Mouse (Mus musculus): ENCODE results near the gene Pex5. TPM values are rescaled to one million over a fixed set of nuclear protein-coding genes. Genes with fewer than 3 reads are reported as not detected.

Pex5 gene
- polyA plus RNA-seq, 1 experiment = 62.8 TPM

- WGBS = 64% methylated on average over 5 of the region's 5 CpGs
- no peaks in the 10 kb centered on the region for H3K36me3 ChIP-seq (ENCODE audit: control insufficient read depth, insufficient read depth, low read length)
- no peaks in the 10 kb centered on the region for H3K27me3 ChIP-seq (replicated peaks; ENCODE audit: control insufficient read depth, insufficient read depth, low read length)
- H3K27ac ChIP-seq (ENCODE audit: insufficient read depth, low read depth, low read length) = no peak overlapping the region
- H3K4me1 ChIP-seq (ENCODE audit: control insufficient read depth, insufficient read depth, low read length) = no peaks in the 10 kb centered on the region
- H3K4me3 ChIP-seq (ENCODE audit: insufficient read depth, low read depth, low read length) = no peak overlapping the region
- no peak for DNase-seq
- TF ChIP-seq POLR2A (IDR thresholded peaks at IDR 0.05; ENCODE audit: low read depth, low read length) (no peak), CTCF (conservative IDR thresholded peaks at IDR 0.05; ENCODE audit: insufficient read depth, insufficient read length, low read depth, low read length) (no peak)
Measured at GRCm38 (mm10) chr6:124364328-124364727, 50.5 kb downstream of the Pex5 start.

- Histone ChIP-seq H3K27ac (ENCODE audit: insufficient read depth, low read depth, low read length) (no peak overlapping the region), H3K4me1 (ENCODE audit: control insufficient read depth, insufficient read depth, low read length) (no peaks in the 10 kb centered on the region), H3K27me3 (replicated peaks; ENCODE audit: control insufficient read depth, insufficient read depth, low read length) (no peaks in the 10 kb centered on the region), H3K36me3 (ENCODE audit: control insufficient read depth, insufficient read depth, low read length) (no peaks in the 10 kb centered on the region), H3K4me3 (ENCODE audit: insufficient read depth, low read depth, low read length) (no peak overlapping the region)
- peak; percentile 12 for DNase-seq
- WGBS = 39% methylated on average over 6 of the region's 6 CpGs
- no peak for TF ChIP-seq POLR2A (IDR thresholded peaks at IDR 0.05; ENCODE audit: low read depth, low read length)
- no peak for TF ChIP-seq CTCF (conservative IDR thresholded peaks at IDR 0.05; ENCODE audit: insufficient read depth, insufficient read length, low read depth, low read length)
Measured at GRCm38 (mm10) chr6:124360549-124360948, 54.3 kb downstream of the Pex5 start.

- H3K27me3 ChIP-seq (replicated peaks; ENCODE audit: control insufficient read depth, insufficient read depth, low read length) = no peaks in the 10 kb centered on the region
- DNase-seq = no peak
- H3K36me3 ChIP-seq (ENCODE audit: control insufficient read depth, insufficient read depth, low read length) = no peaks in the 10 kb centered on the region
- H3K4me3 ChIP-seq (ENCODE audit: insufficient read depth, low read depth, low read length) = no peak overlapping the region
- no peak overlapping the region for H3K27ac ChIP-seq (ENCODE audit: insufficient read depth, low read depth, low read length)
- WGBS = 86% methylated on average over 6 of the region's 6 CpGs
- no peaks in the 10 kb centered on the region for H3K4me1 ChIP-seq (ENCODE audit: control insufficient read depth, insufficient read depth, low read length)
- TF ChIP-seq POLR2A (IDR thresholded peaks at IDR 0.05; ENCODE audit: low read depth, low read length) = no peak
- no peak for TF ChIP-seq CTCF (conservative IDR thresholded peaks at IDR 0.05; ENCODE audit: insufficient read depth, insufficient read length, low read depth, low read length)
Measured at GRCm38 (mm10) chr6:124358953-124359352, 55.9 kb downstream of the Pex5 start.

- no peak for DNase-seq
- no peak for TF ChIP-seq CTCF (conservative IDR thresholded peaks at IDR 0.05; ENCODE audit: insufficient read depth, insufficient read length, low read depth, low read length)
- 76% methylated on average over 2 of the region's 2 CpGs for whole genome bisulfite sequencing
Measured at GRCm38 (mm10) chr6:124353246-124353645, 61.6 kb downstream of the Pex5 start.

More at GRCm38 (mm10) chr6:124353246-124353645, 61.6 kb downstream of the Pex5 start:
- Histone ChIP-seq H3K4me1 (ENCODE audit: control insufficient read depth, insufficient read depth, low read length) (no peaks in the 10 kb centered on the region), H3K4me3 (ENCODE audit: insufficient read depth, low read depth, low read length) (no peak overlapping the region), H3K36me3 (ENCODE audit: control insufficient read depth, insufficient read depth, low read length) (no peaks in the 10 kb centered on the region), H3K27me3 (replicated peaks; ENCODE audit: control insufficient read depth, insufficient read depth, low read length) (no peaks in the 10 kb centered on the region), H3K27ac (ENCODE audit: insufficient read depth, low read depth, low read length) (no peak overlapping the region)

Other genes with a start within 250 kb of the Pex5 start
- not detected in 2 replicates for gene Vmn2r27, start 183.2 kb downstream of the Pex5 start, polyA plus RNA-seq (2012; rRNA removed)
- 0.26 and 0.39 TPM in 2 replicates for gene Cd163, start 110.4 kb downstream of the Pex5 start, polyA plus RNA-seq (2012; rRNA removed)
- gene Clstn3, start 49.7 kb upstream of the Pex5 start, polyA plus RNA-seq (2012; rRNA removed) = 12.6 and 15.5 TPM in 2 replicates
- gene C1rl, start 78.0 kb upstream of the Pex5 start, polyA plus RNA-seq (2012; rRNA removed) = 14.2 and 14.3 TPM in 2 replicates
- gene C1ra, start 97.3 kb upstream of the Pex5 start, polyA plus RNA-seq (2012; rRNA removed) = 24.8 and 26.5 TPM in 2 replicates
- gene C1s1, start 127.3 kb upstream of the Pex5 start, polyA plus RNA-seq (2012; rRNA removed) = 34.0 and 38.1 TPM in 2 replicates
- gene C1rb, start 155.2 kb upstream of the Pex5 start, polyA plus RNA-seq (2012; rRNA removed) = not detected in 2 replicates
- 0.18 and 0.20 TPM in 2 replicates for gene C1s2, start 221.0 kb upstream of the Pex5 start, polyA plus RNA-seq (2012; rRNA removed)
- 215 and 231 TPM in 2 replicates for gene Lpcat3, start 248.0 kb upstream of the Pex5 start, polyA plus RNA-seq (2012; rRNA removed)